Comparison of ENCODE assay signal across 8 mouse cellular contexts in the genomic region with DNA sequence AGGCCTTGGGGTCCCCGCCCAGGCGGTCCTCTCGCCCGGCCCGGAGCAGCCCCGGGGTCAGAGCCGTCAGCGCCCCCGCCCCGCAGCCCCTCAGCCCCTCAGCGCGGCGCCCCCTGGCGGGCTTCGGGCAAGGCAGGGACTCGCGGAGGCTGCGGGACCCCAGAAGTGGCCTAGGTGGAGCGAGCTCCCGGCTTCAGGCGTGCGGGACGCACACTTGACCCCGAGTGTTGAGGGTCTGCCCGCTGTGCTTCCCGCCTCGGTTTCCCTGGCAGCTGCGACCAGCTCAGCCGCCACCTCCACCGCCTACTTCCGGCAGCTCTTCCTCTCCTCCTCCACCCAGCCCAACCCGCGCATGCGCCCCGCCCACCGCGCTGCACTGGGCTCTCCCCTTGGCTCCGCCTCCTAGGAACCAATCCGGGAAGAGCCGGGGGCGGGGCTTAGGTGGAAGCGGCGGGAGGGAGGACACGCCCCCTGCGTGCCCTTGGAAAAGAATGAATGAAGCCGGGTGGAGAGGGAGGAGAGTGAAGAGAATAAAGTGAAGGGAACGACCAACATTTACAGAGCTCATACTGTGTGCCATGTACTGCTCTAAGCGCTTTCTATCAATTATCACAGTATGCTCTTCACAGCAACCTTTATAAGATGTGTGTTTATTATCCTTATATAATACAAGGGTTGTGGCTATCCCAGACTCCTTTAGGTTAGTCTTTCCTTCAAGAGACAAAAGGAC. TPM values are rescaled to one million over a fixed set of nuclear protein-coding genes. Genes with fewer than 3 reads are reported as not detected.
DNase-seq lines count a peak whose midpoint lies in the region; ATAC-seq and TF ChIP-seq lines count a peak whose summit lies in the region.

A gene (minus strand): TSS at position 320 of the 730 bp plus-strand sequence.

- peaks cover 22% of the 10 kb centered on the region for H3K4me1 ChIP-seq in forebrain, embryonic 15.5 days
- peaks cover 5% of the 10 kb centered on the region for H3K4me1 ChIP-seq in lung, adult 2 months (ENCODE audit: control insufficient read depth, insufficient read depth, low read length)

- TF ChIP-seq POLR2A in lung, adult 2 months (IDR thresholded peaks at IDR 0.05; ENCODE audit: borderline replicate concordance, extremely low read depth, low read depth, low read length), result peak; percentile 93; the same call in 1 of the 2 replicates

- H3K27ac ChIP-seq in forebrain, embryonic 15.5 days (replicated peaks), result peak within 1 kb of the TSS; percentile 84

- H3K27me3 ChIP-seq in forebrain, embryonic 15.5 days, result no peaks in the 10 kb centered on the region

- H3K4me2 ChIP-seq in forebrain, embryonic 15.5 days (replicated peaks), result peak within 1 kb of the TSS; percentile 66

- peak; percentile 97 for ATAC-seq in forebrain, embryonic 15.5 days (replicated peaks)
- ATAC-seq in neutrophil, adult 5-6 weeks (ENCODE audit: extremely low read depth, insufficient number of reproducible peaks, low FRiP score, poor library complexity, severe bottlenecking), result peak; percentile 64

- H3K4me3 ChIP-seq in forebrain, embryonic 15.5 days, result peak within 1 kb of the TSS; percentile 95
- H3K4me3 ChIP-seq in lung, adult 2 months (replicated peaks; ENCODE audit: extremely low read depth, low read depth, low read length), result peak within 1 kb of the TSS; percentile 90

- no peaks in the 10 kb centered on the region for H3K36me3 ChIP-seq in forebrain, embryonic 15.5 days

- H3K9me3 ChIP-seq in forebrain, embryonic 15.5 days, result no peaks in the 10 kb centered on the region

- intact Hi-C loops in heart, postnatal 25 days (cut with DNase I), result loop anchor here (5.0 kb wide), 2 partner anchors 200 to 1785 kb away; a partner anchor contains a TSS

- under 1% methylated on average over 40 of the region's 48 CpGs for WGBS in forebrain, embryonic 15.5 days
- 1% methylated on average over 47 of the region's 48 CpGs for WGBS in lung, adult 2 months

- peak; percentile 16; the same call in 1 of the 2 replicates for TF ChIP-seq CTCF in lung, adult 2 months (IDR thresholded peaks at IDR 0.05; ENCODE audit: insufficient read depth, low read length)

- peak within 1 kb of the TSS; percentile 85 for H3K9ac ChIP-seq in forebrain, embryonic 15.5 days (replicated peaks)

- peak; percentile 98 for DNase-seq in ES-CJ7 (ENCODE audit: low read depth, low spot score)
- peak; percentile 99 for DNase-seq in cerebellum, adult 11 months
- DNase-seq in heart, postnatal 25 days (ENCODE audit: low spot score), result peak; percentile 97
- peak; percentile 98 for DNase-seq in layer of hippocampus, adult 18-20 months (ENCODE audit: low spot score in 2 of 2)
- DNase-seq in lung, adult 2 months, result peak; percentile 96
- peak; percentile 97 to 98 for DNase-seq in thymus, adult 18-20 months

RNA-seq across cellular contexts. Expression of the gene that starts here (rescaled TPM):
- polyA plus RNA-seq in forebrain, embryonic 15.5 days (2015; fragmentation: Nextera tagmentation; extraction: Ambion mirVana), result 37.2 and 40.1 TPM in 2 replicates
- total RNA-seq in heart, postnatal 25 days (2021), result 10 to 100 TPM; 42.2 to 42.4 TPM
- 100 to 1,000 TPM; 162 TPM for total RNA-seq in layer of hippocampus, adult 18-20 months (2021)
- polyA plus RNA-seq in lung, adult 2 months (2012; rRNA removed), result 17.6 and 24.9 TPM in 2 replicates
- 209 and 239 TPM in 2 replicates for total RNA-seq in neutrophil, adult 5-6 weeks (2017)

Comparison
In these comparisons a context has a peak if more than half of its experiments do, and no peak if none do; other contexts are left out.
1. Peak in every context shown above with its lines: DNase-seq, ATAC-seq, H3K4me3 ChIP-seq and H3K27ac ChIP-seq.